Mouse (Mus musculus) cerebral cortex, adult 2 months (tissue): ENCODE results near the gene Aaas.

ENCODE experiments used
- WGBS: fragments of 180-500 bp; shearing (Covaris S2); methylation state at CpG from one replicate; pipeline ENCODE4 v1.1.7; 2018; 5-methylcytosine and 5-hydroxymethylcytosine counted together

The Aaas gene

GRCm38 (mm10) chr15:102355871-102356441 lies 5.4 kb upstream of the Aaas start:
- WGBS: 13% methylated on average over 38 of the region's 38 CpGs

DNA sequence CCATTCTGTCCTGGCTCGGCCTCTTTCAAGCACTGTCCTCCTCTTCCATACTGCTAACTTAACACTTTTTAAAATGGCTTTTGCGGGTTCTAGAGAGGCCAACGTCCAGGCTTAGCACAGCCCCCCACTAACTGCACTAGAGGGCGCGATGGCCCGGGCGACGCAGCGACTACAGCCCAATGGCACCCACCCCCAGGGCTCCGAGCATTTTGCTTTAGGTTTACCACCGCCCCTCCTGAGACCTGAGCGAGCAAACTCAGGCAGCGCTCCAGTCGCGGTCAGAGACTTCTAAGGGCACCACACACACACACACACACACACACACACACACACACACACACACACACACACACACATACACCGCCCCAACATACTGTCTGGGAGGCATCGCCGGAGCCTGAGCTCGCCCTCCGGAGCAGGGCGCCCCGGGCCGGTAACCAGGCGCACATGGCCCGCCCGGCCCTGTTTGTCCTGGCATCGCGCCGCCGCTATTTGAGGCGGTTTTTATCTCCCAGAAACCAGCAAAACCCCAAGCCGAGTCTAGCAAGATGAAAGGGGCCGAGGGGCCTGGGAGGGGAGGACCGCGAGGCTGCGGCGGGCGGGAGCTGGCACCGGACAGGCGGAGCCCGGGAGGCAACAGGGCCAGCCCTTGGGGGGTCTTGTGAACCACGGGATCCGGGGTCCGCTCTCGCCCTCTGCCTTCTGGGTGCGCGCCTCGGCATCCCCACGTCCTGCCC lies 4.7 kb upstream of the Aaas start:
- under 1% methylated on average over 49 of the region's 49 CpGs for WGBS

DNA sequence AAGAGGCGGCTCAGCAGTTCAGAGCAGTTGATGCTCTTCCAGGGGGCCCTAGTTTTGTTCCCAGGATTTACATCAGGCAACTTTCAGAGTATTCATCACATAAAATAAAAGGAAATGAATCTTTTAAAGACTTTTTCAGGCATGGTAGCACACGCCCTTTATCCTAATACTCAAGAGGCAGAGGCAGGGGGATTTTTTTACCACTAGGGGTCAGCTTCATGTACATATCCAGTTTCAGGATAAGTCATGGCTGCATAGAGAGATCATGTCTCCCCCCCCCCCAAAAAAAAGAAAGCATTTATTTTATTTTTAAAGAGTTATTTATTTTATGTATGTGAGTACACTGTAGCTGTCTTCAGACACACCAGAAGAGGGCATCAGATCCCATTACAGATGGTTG lies 3.4 kb upstream of the Aaas start:
- WGBS: 90% methylated on average over 2 of the region's 2 CpGs

- WGBS: 69% methylated on average over 2 of the region's 2 CpGs
These were observed 1.6 kb upstream of the Aaas start for GRCm38 (mm10) chr15:102352177-102352576.

DNA sequence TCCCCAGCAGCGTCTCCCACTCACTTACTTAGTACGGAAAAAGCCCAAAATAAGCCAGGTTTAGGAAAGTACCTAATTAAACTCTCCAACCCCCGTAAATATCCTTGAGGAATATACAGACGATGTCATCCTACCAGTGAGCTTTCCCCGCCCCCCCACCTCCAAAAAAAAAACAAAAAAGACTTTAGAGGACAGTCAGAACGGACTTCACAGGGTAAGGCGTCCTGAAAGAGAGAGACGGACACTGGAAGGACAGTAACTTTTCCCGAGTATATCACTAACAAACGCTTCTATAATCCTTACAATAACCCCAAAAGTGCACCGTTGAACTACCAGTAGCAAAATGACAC lies 346 bp upstream of the Aaas start:
- WGBS: 6% methylated on average over 11 of the region's 11 CpGs

- 88% methylated on average over 4 of the region's 4 CpGs for WGBS
These were observed 4.1 kb downstream of the Aaas start for GRCm38 (mm10) chr15:102346444-102346843.

- WGBS: 92% methylated on average over 3 of the region's 3 CpGs
These were observed 6.1 kb downstream of the Aaas start for GRCm38 (mm10) chr15:102344490-102344889.

- 7% methylated on average over 1 of the region's 1 CpGs for WGBS
These were observed 9.0 kb downstream of the Aaas start for GRCm38 (mm10) chr15:102341580-102341979.

- 74% methylated on average over 5 of the region's 5 CpGs for WGBS
These were observed 11.0 kb downstream of the Aaas start for GRCm38 (mm10) chr15:102339612-102340011.

GRCm38 (mm10) chr15:102336946-102337345 lies 13.6 kb downstream of the Aaas start:
- 88% methylated on average over 4 of the region's 4 CpGs for WGBS

DNA sequence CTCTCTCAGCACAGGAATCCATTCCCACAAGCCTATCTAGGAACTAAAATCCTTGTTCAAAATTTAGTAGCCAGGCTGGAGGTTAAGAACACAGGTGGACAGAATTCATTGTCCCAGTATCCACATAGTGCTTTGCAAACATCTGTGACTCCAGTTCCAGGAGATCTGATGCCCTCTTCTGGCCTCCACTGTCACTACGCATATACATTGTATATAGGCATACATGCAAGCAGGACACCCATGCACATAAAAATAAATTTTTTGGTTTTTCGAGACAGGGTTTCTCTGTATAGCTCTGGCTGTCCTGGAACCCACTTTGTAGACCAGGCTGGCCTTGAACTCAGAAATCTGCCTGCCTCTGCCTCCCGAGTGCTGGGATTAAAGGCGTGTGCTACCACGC lies 14.6 kb downstream of the Aaas start:
- WGBS: 86% methylated on average over 5 of the region's 5 CpGs

DNA sequence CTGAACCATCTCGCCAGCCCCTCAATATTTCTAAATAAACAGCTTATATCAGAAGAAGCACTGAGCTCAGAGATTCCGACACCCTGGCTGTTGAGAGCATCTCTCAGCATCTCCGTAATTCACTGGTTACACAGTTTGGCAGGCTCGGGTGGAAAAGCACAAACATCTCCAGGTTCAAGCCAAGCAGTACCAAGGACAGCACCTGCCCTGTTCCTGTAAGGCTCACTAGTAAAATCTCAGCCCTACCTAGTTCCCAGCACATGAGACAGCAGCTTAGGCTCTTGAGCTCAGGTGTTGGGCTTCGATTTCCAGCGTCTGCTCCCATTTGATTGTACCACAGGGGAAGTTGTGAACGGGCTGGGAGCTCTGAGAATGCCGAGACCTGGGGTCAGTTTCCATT lies 15.3 kb downstream of the Aaas start:
- WGBS: 90% methylated on average over 8 of the region's 8 CpGs

GRCm38 (mm10) chr15:102331610-102332015 lies 19.0 kb downstream of the Aaas start, which contains the start of gene Myg1:
Myg1 (plus strand) TSS chr15:102331709.
- under 1% methylated on average over 30 of the region's 30 CpGs for WGBS

- WGBS: 48% methylated on average over 8 of the region's 8 CpGs
These were observed 23.7 kb downstream of the Aaas start for GRCm38 (mm10) chr15:102326892-102327291.

GRCm38 (mm10) chr15:102326022-102326576 lies 24.5 kb downstream of the Aaas start, which contains the start of gene Pfdn5:
Pfdn5 (plus strand) TSS chr15:102326116.
- WGBS: under 1% methylated on average over 40 of the region's 40 CpGs

- WGBS: 76% methylated on average over 12 of the region's 12 CpGs
These were observed 25.7 kb downstream of the Aaas start for GRCm38 (mm10) chr15:102324654-102325473.

DNA sequence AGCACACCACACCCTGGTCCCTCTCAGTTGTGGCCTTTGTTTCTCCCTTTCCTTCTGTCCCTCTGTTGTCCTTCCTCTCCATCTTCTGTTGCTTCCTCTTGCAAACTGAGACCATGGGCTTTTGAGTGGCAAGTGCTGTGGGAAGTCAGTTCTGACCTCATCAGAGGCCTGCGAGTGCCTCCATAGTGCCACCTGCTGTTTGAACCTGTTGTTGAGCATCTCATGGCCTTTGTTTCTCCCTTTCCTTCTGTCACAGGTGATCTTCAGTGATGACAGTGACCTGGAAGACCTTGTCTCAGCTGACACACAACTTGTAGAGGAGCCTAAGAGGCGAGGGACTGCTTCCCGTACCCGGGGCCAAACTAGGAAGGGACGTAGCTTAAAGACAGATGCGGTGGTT lies 34.3 kb downstream of the Aaas start:
- WGBS: 90% methylated on average over 6 of the region's 6 CpGs

DNA sequence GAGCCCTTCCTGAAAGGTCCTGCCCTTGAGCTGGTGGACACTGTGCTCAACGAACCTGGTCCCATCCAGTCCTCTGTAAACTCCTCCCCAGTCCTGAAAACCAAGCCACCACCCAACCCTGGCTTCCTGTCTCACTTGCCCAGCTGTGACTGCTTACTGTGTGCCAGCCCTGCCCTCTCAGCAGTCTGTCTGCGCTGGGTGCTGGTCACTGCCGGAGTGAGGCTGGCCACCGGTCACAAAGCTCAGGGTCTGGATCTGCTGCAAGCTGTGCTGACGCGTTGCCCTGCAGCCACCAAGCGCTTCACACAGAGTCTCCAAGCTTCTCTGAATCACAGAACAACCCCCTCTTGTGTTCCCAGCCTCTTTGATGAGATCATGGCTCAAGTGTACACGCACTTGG lies 35.3 kb downstream of the Aaas start:
- 64% methylated on average over 8 of the region's 8 CpGs for WGBS

- 82% methylated on average over 10 of the region's 10 CpGs for WGBS
These were observed 40.3 kb downstream of the Aaas start for GRCm38 (mm10) chr15:102310074-102310845.

- WGBS: 91% methylated on average over 9 of the region's 9 CpGs
These were observed 41.9 kb downstream of the Aaas start for GRCm38 (mm10) chr15:102308717-102309116.

GRCm38 (mm10) chr15:102302542-102302941 lies 48.0 kb downstream of the Aaas start:
- WGBS: 74% methylated on average over 6 of the region's 6 CpGs
